Mouse (Mus musculus) forebrain, postnatal 0 days (tissue): ENCODE measurements around the gene Gm47429. TPM values are rescaled to one million over a fixed set of nuclear protein-coding genes. Genes with fewer than 3 reads are reported as not detected.
A peak's percentile ranks its signal among the peaks of the same experiment; 100 is the strongest.

ENCODE experiments used
- ATAC-seq: fragments of 200-750 bp; cut with Nextera tagmentation; 2 replicates; pipeline ENCODE4 v1.8.0; 2017; ENCODE audit warnings: mild to moderate bottlenecking, moderate library complexity
- DNase-seq: peaks from one replicate; pipeline ENCODE4 v3.0.0-alpha.2; 2015
- H3K27ac ChIP-seq: fragments of 300-500 bp; sonication (generic); 2 replicates; pipeline ENCODE4 v1.5.1; 2014; ENCODE audit warnings: low read depth, mild to moderate bottlenecking, antibody characterized with exemption, low read length, moderate library complexity, mixed read lengths
- H3K27me3 ChIP-seq: fragments of 300-500 bp; sonication (generic); 2 replicates; pipeline ENCODE4 v1.6.1; 2014; ENCODE audit warnings: mild to moderate bottlenecking, low read length, mixed read lengths; ENCODE audit not compliant: insufficient read depth
- H3K36me3 ChIP-seq: fragments of 300-500 bp; sonication (generic); 2 replicates; pipeline ENCODE4 v1.6.1; 2014; ENCODE audit warnings: mild to moderate bottlenecking, moderate library complexity; ENCODE audit not compliant: insufficient read depth
- H3K4me1 ChIP-seq: fragments of 300-500 bp; sonication (generic); 2 replicates; pipeline ENCODE4 v1.6.1; 2014; ENCODE audit warnings: antibody characterized with exemption; ENCODE audit not compliant: insufficient read depth
- H3K4me2 ChIP-seq: fragments of 300-500 bp; sonication (generic); 2 replicates; pipeline ENCODE4 v1.6.1; 2014; ENCODE audit warnings: low read depth, mild to moderate bottlenecking, moderate library complexity
- H3K4me3 ChIP-seq: fragments of 300-500 bp; sonication (generic); 2 replicates; pipeline ENCODE4 v1.5.1; 2014; ENCODE audit warnings: low read depth, low read length, mixed read lengths
- H3K9ac ChIP-seq: fragments of 300-500 bp; sonication (generic); 2 replicates; pipeline ENCODE4 v1.6.1; 2014; ENCODE audit warnings: mild to moderate bottlenecking
- H3K9me3 ChIP-seq: fragments of 300-500 bp; sonication (generic); 2 replicates; pipeline ENCODE4 v1.6.1; 2016; ENCODE audit warnings: low read length
- CTCF ChIP-seq: sonication (generic); IDR thresholded peaks from 2 replicates; pipeline ENCODE4 v1.5.1; 2016; ENCODE audit warnings: antibody characterized with exemption, control low read depth, low read depth
- WGBS: fragments of 180-500 bp; shearing (Covaris S2); extraction: QIAGEN DNeasy Blood & Tissue Kit; methylation state at CpG from one replicate; pipeline ENCODE4 v1.1.7; 2014; 5-methylcytosine and 5-hydroxymethylcytosine counted together
- polyA plus RNA-seq: library from polyadenylated mRNA; unstranded; fragments of >200 nt; fragmentation: Nextera tagmentation; extraction: Ambion mirVana; gene quantifications from 2 replicates; pipeline ENCODE4 v1.2.1, GENCODE M21; 2015
- total RNA-seq: library from RNA; depleted of rRNA; stranded (reverse); fragments of >200 nt; gene quantifications from 2 replicates; pipeline ENCODE4 v1.2.3, GENCODE M21; 2014; rRNA removed

The Gm47429 gene
- total and polyA plus RNA-seq, 2 experiments from 2014 or later = not detected

DNA sequence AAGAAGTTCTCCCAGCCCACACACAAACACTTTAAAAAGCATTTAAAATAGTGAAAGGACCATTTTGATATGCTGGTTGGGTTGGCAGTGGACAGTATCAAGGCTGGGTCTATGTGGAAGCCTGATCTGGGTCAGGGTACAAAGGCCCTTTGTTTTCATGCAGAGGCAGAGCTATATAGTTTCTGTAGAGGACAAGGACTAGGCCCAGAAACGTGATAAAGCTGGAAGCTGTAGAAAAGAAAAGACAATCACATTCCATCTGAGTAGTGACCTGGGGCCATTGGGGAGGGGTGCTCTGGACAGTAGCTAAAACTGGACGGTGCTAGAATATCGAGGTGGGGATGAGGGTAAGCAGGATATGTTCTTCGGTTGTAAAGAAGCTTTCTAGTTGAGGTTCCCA, 1.5 kb upstream of the Gm47429 start:
- TF ChIP-seq CTCF = no peak
- Histone ChIP-seq H3K9me3 (no peaks in the 10 kb centered on the region), H3K27me3 (no peaks in the 10 kb centered on the region), H3K4me2 (no peak overlapping the region), H3K4me1 (no peaks in the 10 kb centered on the region), H3K9ac (no peak overlapping the region), H3K36me3 (no peaks in the 10 kb centered on the region), H3K4me3 (no peak overlapping the region), H3K27ac (no peak overlapping the region)
- ATAC-seq = no peak
- no peak for DNase-seq
- 66% methylated on average over 4 of the region's 4 CpGs for WGBS

DNA sequence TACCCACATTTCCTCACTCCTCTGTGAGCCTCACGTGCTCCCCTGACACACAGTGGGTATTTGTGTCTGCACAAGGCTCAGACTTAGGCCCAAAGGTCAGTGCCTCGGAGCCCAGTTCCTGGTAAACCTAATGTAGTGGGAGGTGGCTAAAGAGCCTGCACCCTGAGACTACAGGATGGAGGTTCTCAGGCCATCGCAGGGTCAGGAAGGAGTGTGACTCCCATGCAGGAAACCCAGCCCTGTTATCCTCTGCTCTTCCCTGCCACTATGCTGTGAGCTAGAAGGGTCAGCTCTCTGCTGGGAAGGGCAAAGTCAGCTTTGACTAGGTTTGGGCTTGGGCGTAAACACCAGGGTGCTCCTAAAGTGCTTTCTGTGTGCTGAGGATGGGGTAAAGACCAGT, 17.0 kb downstream of the Gm47429 start:
- H3K9ac ChIP-seq = no peak overlapping the region
- no peaks in the 10 kb centered on the region for H3K4me1 ChIP-seq
- DNase-seq (no peak), ATAC-seq (no peak)
- H3K27ac ChIP-seq = no peak overlapping the region
- H3K4me2 ChIP-seq = no peak overlapping the region
- WGBS = 96% methylated on average over 4 of the region's 4 CpGs
- H3K4me3 ChIP-seq = no peak overlapping the region
- TF ChIP-seq CTCF = no peak
- H3K36me3 ChIP-seq = peaks cover 83% of the 10 kb centered on the region
- no peaks in the 10 kb centered on the region for H3K27me3 ChIP-seq
- no peaks in the 10 kb centered on the region for H3K9me3 ChIP-seq

DNA sequence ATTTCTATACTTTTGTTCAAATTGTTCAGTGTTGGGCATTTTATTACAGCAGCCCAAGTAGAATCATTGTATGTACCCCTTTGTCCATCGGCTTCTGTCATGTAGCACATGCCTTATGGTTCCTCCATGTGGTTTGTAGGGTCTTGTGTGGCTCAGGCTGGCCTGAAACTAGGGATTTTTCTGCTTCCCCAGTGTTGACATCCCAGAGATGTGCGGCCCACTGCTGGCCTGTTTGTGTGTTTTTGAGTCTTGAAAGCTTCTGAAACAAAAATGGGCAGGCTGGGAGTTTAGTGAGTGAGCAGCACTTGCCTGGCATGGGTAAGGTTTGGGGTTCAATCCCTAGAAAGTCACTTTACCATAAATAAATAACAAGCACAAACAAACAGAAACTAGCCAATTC, 19.2 kb downstream of the Gm47429 start:
- H3K9ac ChIP-seq = no peak overlapping the region
- no peaks in the 10 kb centered on the region for H3K4me1 ChIP-seq
- WGBS = 92% methylated on average over 2 of the region's 2 CpGs
- H3K27ac ChIP-seq = no peak overlapping the region
- H3K9me3 ChIP-seq = no peaks in the 10 kb centered on the region
- H3K4me3 ChIP-seq = no peak overlapping the region
- DNase-seq (no peak), ATAC-seq (no peak)
- H3K27me3 ChIP-seq = no peaks in the 10 kb centered on the region
- H3K4me2 ChIP-seq = no peak overlapping the region
- TF ChIP-seq CTCF = no peak
- peaks cover 78% of the 10 kb centered on the region for H3K36me3 ChIP-seq

DNA sequence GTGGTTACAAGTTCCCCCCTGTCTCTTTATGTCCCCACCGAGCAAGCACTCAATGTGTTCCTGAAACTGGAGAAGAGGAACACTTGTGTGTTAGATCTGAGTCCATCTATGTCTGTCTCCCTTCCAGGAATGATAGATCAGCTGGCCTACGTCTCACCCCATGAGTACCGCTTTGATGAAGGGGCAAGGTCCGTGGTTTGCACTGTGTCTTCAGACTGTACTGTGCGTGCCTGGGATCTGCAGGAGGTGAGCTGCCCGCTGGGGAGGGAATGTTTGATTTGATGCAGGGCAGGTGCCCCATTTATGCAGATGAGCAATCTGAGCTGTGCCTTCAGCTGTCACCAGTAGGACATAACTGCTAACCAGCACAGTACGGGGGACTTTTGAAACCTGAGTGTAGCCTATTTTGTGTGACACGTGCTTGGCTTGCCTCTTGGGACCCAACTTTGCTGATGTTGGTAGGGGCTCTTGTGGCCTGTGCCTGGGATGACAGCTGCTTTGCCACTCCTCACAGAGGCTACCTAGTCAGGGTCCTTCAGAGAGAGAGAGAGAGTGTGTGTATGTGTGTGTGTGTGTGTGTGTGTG, 20.0 kb downstream of the Gm47429 start:
- Histone ChIP-seq H3K27ac (no peak overlapping the region), H3K27me3 (no peaks in the 10 kb centered on the region), H3K9me3 (no peaks in the 10 kb centered on the region), H3K4me1 (no peaks in the 10 kb centered on the region; the same call in 1 of the 2 replicates), H3K36me3 (peaks cover 71% of the 10 kb centered on the region), H3K4me2 (no peak overlapping the region), H3K4me3 (no peak overlapping the region), H3K9ac (no peak overlapping the region)
- DNase-seq (no peak), ATAC-seq (no peak)
- 90% methylated on average over 8 of the region's 8 CpGs for WGBS
- TF ChIP-seq CTCF = no peak

DNA sequence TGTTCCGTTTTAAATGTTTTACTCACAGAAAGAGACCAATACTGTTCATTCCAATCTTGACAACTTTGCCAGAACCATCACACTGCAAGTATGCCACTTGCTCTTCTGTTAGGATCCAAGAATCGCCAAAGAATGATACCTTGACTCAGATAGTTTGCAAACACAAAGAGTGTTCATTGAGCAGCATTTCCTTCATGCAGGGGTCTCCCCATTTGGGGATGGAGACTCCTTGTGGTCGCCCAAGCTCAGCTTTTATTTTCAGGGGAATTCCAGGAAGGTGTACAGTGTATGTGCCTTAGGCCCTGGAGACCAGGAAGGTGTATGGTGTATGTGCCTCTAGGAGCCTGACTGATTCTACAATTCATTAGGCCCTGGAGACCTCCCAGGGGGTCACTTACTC, 25.3 kb downstream of the Gm47429 start:
- TF ChIP-seq CTCF = no peak
- peak overlapping the region; percentile 83 for H3K9ac ChIP-seq
- no peak overlapping the region for H3K27ac ChIP-seq
- peaks cover 24% of the 10 kb centered on the region for H3K36me3 ChIP-seq
- 32% methylated on average over 3 of the region's 3 CpGs for WGBS
- ATAC-seq = 0 out of 2 replicates have a peak, but pooled peaks have one; percentile 8
- H3K27me3 ChIP-seq = no peaks in the 10 kb centered on the region
- H3K4me3 ChIP-seq = peak overlapping the region; percentile 56
- DNase-seq = peak; percentile 43
- H3K4me2 ChIP-seq = peak overlapping the region; percentile 66
- H3K9me3 ChIP-seq = no peaks in the 10 kb centered on the region
- H3K4me1 ChIP-seq = peaks cover 5% of the 10 kb centered on the region

DNA sequence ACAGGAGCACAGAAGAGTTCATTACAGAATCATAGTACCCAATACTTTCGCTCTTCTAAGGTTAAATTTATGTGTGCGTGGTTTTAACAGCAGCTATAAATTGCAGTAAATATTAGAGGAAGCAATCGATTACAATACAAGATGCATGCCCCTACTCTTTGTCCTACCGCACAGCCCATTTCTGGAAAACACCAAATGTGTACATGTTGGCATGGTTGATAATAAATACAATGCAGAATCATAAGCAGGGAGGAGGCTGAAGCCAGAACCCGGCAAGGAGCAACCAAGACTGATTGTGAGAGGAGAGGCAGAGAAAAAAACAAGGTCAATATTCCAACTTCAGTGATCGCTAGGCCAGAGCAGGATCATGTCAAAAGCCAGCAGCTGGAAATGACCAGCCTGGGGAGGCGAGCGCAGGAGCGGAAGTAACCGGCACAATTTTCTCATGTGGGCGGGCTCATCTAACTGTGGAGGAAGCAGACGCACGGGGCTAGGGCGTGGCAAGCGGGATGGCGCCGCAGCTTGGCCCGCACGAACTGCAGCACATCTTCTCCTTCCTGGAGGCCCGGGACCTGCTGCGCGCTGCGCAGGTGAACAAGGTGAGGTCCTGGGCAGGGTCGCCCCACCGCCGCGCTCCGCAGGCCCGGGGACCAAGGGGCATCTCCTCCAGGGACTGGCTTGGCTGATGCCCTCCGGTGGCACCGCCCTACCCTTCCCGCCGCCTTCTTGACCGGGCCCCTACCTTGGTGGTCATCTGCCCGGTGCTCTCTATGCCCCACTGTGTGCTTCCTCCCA, 26.1 kb downstream of the Gm47429 start, which contains the start of gene Fbxw17:
Gene Fbxw17 (plus strand): TSS at position 476 of the 795 bp plus-strand sequence.
- peaks cover 5% of the 10 kb centered on the region for H3K4me1 ChIP-seq
- H3K4me3 ChIP-seq = peak within 1 kb of the TSS; percentile 56
- H3K4me2 ChIP-seq = peak within 1 kb of the TSS; percentile 66
- peaks cover 17% of the 10 kb centered on the region; the same call in 1 of the 2 replicates for H3K36me3 ChIP-seq
- no peak for TF ChIP-seq CTCF
- H3K27ac ChIP-seq = peak within 1 kb of the TSS; percentile 72
- 13% methylated on average over 34 of the region's 35 CpGs for WGBS
- H3K27me3 ChIP-seq = no peaks in the 10 kb centered on the region
- no peaks in the 10 kb centered on the region for H3K9me3 ChIP-seq
- ATAC-seq (peak; percentile 99), DNase-seq (peak; percentile 84)
- H3K9ac ChIP-seq = peak within 1 kb of the TSS; percentile 83

Other genes with a start within 250 kb of the Gm47429 start
- not detected in 2 replicates for gene Gm906, start 193.6 kb downstream of the Gm47429 start, total RNA-seq
- gene Gm906, start 193.6 kb downstream of the Gm47429 start, polyA plus RNA-seq = not detected in 2 replicates
- gene Fbxw17, start 26.0 kb downstream of the Gm47429 start, total RNA-seq = 36.8 and 53.9 TPM in 2 replicates
- 18.4 and 23.6 TPM in 2 replicates for gene Fbxw17, start 26.0 kb downstream of the Gm47429 start, polyA plus RNA-seq
- gene Nutm2, start 23.4 kb upstream of the Gm47429 start, total RNA-seq = not detected in 2 replicates
- not detected in 2 replicates for gene Nutm2, start 23.4 kb upstream of the Gm47429 start, polyA plus RNA-seq
- not detected in 2 replicates for gene Gm904, start 199.3 kb upstream of the Gm47429 start, total RNA-seq
- gene Gm904, start 199.3 kb upstream of the Gm47429 start, polyA plus RNA-seq = not detected in 2 replicates